Mouse (Mus musculus): ENCODE results near the gene Dnttip2.

The Dnttip2 gene

GRCm38 (mm10) chr3:122274241-122275024, at the start of gene Dnttip2:
Gene Dnttip2 (plus strand): TSS chr3:122274388.
- in situ Hi-C loops (cut with MboI; ENCODE audit: unreplicated experiment in 2 of 2): loop anchor here (10.0 to 25.0 kb wide), 7 partner anchors 387 to 1238 kb away; partner anchors contain the start of genes 1810037I17Rik (in 2 of the 2), Gm10959 (in 1 of the 2) and Mettl14 (in 1 of the 2)

DNA sequence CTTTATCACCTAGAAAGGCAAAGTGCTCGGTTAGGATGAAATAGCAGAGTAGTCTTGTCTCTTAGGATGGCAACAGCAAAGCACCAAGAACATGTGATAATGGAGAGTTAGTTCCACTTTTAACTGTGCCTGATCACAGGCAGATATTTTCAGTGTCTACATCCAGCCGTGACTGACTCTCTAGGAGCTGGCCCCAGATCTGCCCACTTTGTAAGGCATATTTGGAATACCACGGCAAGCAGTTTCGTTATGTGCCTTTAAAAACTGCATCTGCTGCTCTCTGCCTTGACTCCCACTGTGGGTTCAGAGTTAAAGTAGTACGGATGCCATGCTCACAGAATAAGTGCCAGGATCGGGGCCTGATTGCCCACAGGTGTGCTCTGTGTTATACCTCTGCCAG, 47.2 kb upstream of the Dnttip2 start:
- in situ Hi-C loops (cut with MboI; ENCODE audit: unreplicated experiment in 2 of 2): loop anchor here (25.0 kb wide), 2 partner anchors 940 to 1160 kb away; partner anchors contain the start of genes Alg14 (in 1 of the 2), Mettl14 (in 1 of the 2) and Tmem56 (in 1 of the 2)

DNA sequence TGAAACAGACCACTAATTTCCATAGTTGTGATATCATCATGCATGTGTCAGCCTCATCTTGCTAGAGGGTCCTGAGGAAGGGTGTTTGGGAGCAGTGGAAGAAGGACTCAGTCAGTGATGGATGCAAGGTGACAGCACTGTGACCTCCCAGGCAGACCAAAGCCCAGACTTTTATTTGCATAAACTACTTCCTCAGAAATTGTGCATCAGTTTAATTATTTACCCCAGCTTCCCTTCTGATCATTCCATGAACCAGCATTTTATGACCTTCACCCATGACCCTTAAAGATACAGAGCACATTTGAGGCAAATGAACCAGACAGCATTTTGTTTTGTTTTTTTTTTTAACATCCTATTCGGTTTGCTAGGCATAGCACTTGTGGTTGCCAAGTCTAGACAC, 38.4 kb upstream of the Dnttip2 start:
- in situ Hi-C loops (cut with MboI; ENCODE audit: unreplicated experiment in 2 of 2): loop anchor here (25.0 kb wide), 2 partner anchors 948 to 1152 kb away; partner anchors contain the start of genes Alg14 (in 1 of the 2), Mettl14 (in 1 of the 2) and Tmem56 (in 1 of the 2)

DNA sequence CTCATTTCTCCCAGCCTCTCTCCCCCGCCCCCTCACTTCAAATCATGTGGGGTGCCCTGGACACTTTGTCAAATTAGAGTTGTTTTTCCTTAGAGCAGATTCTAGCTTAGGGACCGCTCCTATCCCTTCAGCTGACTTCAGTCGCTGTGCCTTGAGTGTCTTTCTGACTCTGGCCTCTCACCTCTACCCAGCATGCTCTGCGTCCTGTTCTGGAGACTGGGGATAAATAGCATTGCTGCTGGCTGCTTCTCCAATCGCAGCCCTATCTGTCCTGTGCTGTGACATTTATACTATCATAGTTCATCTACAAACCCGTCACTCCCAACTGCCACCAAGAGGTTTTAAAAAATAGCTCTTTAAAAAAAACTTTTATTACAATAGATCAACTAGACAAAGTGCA, 31.3 kb upstream of the Dnttip2 start:
- in situ Hi-C loops (cut with MboI; ENCODE audit: unreplicated experiment in 2 of 2): loop anchor here (25.0 kb wide), 2 partner anchors 956 to 1144 kb away; partner anchors contain the start of genes Alg14 (in 1 of the 2), Mettl14 (in 1 of the 2) and Tmem56 (in 1 of the 2)

DNA sequence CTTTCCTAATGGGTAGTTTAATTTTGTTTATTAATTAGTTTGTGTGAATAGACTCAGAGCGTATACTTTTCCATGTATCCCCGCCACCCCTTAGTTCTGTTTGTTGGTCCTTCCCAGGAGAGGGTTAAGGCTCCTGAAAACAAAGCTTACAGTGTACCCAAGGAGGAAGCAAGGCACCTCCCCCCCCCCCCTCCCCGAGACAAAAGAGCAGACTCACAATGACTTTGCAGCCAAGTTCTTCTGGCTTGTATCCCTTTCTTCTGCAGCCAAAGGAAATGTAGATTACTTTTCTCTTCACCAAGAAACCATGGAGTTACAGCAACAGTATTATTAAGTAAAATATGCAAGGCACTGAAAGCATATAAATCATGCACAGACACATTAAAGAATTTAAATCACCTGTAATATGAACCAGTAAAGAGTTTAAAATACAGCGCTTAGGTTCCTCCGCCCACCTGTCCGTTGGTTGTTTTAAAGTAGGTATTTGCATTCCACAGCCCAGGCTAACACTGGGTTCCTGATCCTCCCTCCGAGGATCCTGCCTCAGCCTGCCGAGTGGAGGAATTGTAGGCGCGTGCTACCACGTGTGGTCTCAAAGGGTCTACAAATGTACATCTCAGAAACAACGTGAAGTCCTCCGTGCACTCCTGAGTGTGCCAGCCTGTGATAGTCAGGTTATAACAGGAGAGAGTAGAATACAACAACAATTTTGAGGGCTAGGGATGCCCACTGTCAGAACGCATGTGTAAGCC, 30.6 kb upstream of the Dnttip2 start:
- in situ Hi-C loops (cut with MboI; ENCODE audit: unreplicated experiment in 2 of 2): loop anchor here (25.0 kb wide), 2 partner anchors 956 to 1144 kb away; partner anchors contain the start of genes Alg14 (in 1 of the 2), Mettl14 (in 1 of the 2) and Tmem56 (in 1 of the 2)

GRCm38 (mm10) chr3:122244759-122245158, 29.4 kb upstream of the Dnttip2 start:
- in situ Hi-C loops (cut with MboI; ENCODE audit: unreplicated experiment in 2 of 2): loop anchor here (5.0 to 25.0 kb wide), 3 partner anchors 43 to 1143 kb away; partner anchors contain the start of genes Alg14 (in 1 of the 2), Mettl14 (in 1 of the 2) and Tmem56 (in 1 of the 2)

GRCm38 (mm10) chr3:122245215-122245877, 28.8 kb upstream of the Dnttip2 start, which contains the start of gene Gclm:
Gene Gclm (plus strand): TSS chr3:122245557.
- in situ Hi-C loops (cut with MboI; ENCODE audit: unreplicated experiment in 2 of 2): loop anchor here (5.0 to 25.0 kb wide), 3 partner anchors 42 to 1142 kb away; partner anchors contain the start of genes Alg14 (in 1 of the 2), Mettl14 (in 1 of the 2) and Tmem56 (in 1 of the 2)

DNA sequence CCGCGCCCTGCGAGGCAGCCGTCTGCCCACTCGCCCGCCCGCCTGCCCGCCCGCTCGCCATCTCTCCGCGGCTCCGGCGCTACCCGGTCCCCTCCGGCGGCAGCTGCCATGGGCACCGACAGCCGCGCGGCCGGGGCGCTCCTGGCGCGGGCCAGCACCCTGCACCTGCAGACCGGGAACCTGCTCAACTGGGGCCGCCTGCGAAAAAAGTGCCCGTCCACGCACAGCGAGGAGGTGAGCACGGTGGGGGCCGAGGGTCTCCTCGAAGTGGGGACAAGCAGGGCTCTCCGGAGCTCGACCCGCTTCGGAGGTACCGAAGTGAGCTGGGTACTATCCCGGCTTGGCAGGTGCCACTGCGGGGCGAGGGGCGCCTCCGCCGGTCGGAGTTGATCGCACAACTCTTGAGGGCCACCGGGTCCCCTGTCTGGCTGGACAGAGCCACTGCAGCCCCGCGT, 28.3 kb upstream of the Dnttip2 start:
- in situ Hi-C loops (cut with MboI; ENCODE audit: unreplicated experiment in 2 of 2): loop anchor here (5.0 to 25.0 kb wide), 3 partner anchors 41 to 1141 kb away; partner anchors contain the start of genes Alg14 (in 1 of the 2), Mettl14 (in 1 of the 2) and Tmem56 (in 1 of the 2)

- in situ Hi-C loops (cut with MboI; ENCODE audit: unreplicated experiment in 2 of 2): loop anchor here (5.0 to 25.0 kb wide), 3 partner anchors 41 to 1141 kb away; partner anchors contain the start of genes Alg14 (in 1 of the 2), Mettl14 (in 1 of the 2) and Tmem56 (in 1 of the 2)
Observed at GRCm38 (mm10) chr3:122246406-122246805, 27.8 kb upstream of the Dnttip2 start.

GRCm38 (mm10) chr3:122246986-122247767, 27.0 kb upstream of the Dnttip2 start:
- in situ Hi-C loops (cut with MboI; ENCODE audit: unreplicated experiment in 2 of 2): loop anchor here (5.0 to 25.0 kb wide), 3 partner anchors 40 to 1140 kb away; partner anchors contain the start of genes Alg14 (in 1 of the 2), Mettl14 (in 1 of the 2) and Tmem56 (in 1 of the 2)

- in situ Hi-C loops (cut with MboI; ENCODE audit: unreplicated experiment in 2 of 2): loop anchor here (5.0 to 25.0 kb wide), 3 partner anchors 40 to 1140 kb away; partner anchors contain the start of genes Alg14 (in 1 of the 2), Mettl14 (in 1 of the 2) and Tmem56 (in 1 of the 2)
Observed at GRCm38 (mm10) chr3:122247768-122248100, 26.5 kb upstream of the Dnttip2 start.

GRCm38 (mm10) chr3:122252466-122253253, 21.5 kb upstream of the Dnttip2 start:
- in situ Hi-C loops (cut with MboI; ENCODE audit: unreplicated experiment in 2 of 2): loop anchor here in 1 of 2 experiments (25.0 kb wide), 1 partner anchor 1135 kb away; the partner anchor contains the start of gene Mettl14

DNA sequence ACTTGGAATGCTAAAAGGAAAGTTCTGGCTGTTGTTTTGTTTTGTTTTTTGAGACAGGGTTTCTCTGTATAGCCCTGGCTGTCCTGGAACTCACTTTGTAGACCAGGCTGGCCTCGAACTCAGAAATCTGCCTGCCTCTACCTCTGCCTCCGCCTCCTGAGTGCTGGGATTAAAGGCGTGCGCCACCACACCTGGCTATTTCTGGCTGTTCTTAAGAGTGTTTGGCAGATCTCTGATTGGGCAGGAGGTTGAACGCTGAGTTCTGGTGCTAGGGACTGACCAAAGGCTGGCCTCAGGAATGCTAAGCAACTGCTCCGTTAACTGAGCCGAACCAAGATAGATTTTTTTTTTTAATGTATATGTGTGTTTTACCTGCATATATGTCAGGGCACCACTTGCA, 20.1 kb upstream of the Dnttip2 start:
- in situ Hi-C loops (cut with MboI; ENCODE audit: unreplicated experiment in 2 of 2): loop anchor here in 1 of 2 experiments (25.0 kb wide), 1 partner anchor 1133 kb away; the partner anchor contains the start of gene Mettl14

- in situ Hi-C loops (cut with MboI; ENCODE audit: unreplicated experiment in 2 of 2): loop anchor here in 1 of 2 experiments (10.0 to 25.0 kb wide), 3 partner anchors 655 to 1235 kb away; partner anchors contain the start of genes 1810037I17Rik and Mettl14
Observed at GRCm38 (mm10) chr3:122269986-122270385, 4.2 kb upstream of the Dnttip2 start.

DNA sequence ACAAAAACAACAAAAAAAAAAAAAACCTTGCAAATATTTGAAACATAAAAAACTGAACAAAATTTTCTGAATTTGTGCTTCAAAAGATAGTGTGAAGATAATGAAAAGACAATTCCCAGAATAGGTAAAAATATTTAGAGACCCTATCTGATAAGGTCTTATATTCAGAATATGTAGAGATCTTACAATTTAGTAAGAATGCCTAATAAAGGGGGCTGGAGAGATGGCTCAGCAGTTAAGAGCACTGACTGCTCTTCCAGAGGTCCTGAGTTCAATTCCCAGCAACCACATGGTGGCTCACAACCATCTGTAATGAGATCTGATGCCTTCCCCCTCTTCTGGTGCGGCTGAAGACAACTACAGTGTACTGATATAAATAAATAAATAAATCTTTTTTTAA, 1.6 kb upstream of the Dnttip2 start:
- in situ Hi-C loops (cut with MboI; ENCODE audit: unreplicated experiment in 2 of 2): loop anchor here in 1 of 2 experiments (10.0 to 25.0 kb wide), 3 partner anchors 652 to 1232 kb away; partner anchors contain the start of genes 1810037I17Rik and Mettl14

- in situ Hi-C loops (cut with MboI; ENCODE audit: unreplicated experiment in 2 of 2): loop anchor here in 1 of 2 experiments (10.0 to 25.0 kb wide), 3 partner anchors 651 to 1231 kb away; partner anchors contain the start of genes 1810037I17Rik and Mettl14
Observed at GRCm38 (mm10) chr3:122273407-122274240, 564 bp upstream of the Dnttip2 start.
